Mouse (Mus musculus) frontal cortex, postnatal 36 days (tissue): ENCODE results near the gene Phf13.

Source experiments
- DNase-seq, 2 experiments: peaks; one replicate each; pipeline ENCODE4 v3.0.0; 2022; ENCODE audit warnings: low spot score in 2 of 2

Gene Phf13

GRCm38 (mm10) chr4:151948497-151949471 lies 47.3 kb downstream of the Phf13 start:
- DNase-seq = no peak

GRCm38 (mm10) chr4:151946211-151946610 lies 49.8 kb downstream of the Phf13 start:
- DNase-seq = no peak
